Mouse (Mus musculus) hematopoietic stem cell, adult 5-6 weeks (primary cell): ENCODE measurements at regions not wholly inside any gene's neighbourhood (a gene's known extent, or its start where the extent isn't known, plus 50 kb on each side); places are given as distances from the start of the nearest gene placed in this dataset.

Experiments
- ATAC-seq, 2 experiments: fragments of 125-278 bp in 1 of 2; replicated peaks in 1 of 2; 2 replicates each; pipeline ENCODE4 v1.8.0; 2016 to 2017; ENCODE audit warnings: inconsistent platforms in 2 of 2, mild to moderate bottlenecking in 2 of 2, moderate number of reproducible peaks in 2 of 2, low read depth in 1 of 2, moderate TSS enrichment in 1 of 2; ENCODE audit not compliant: low FRiP score in 2 of 2, poor library complexity in 2 of 2, severe bottlenecking in 2 of 2, insufficient read depth in 1 of 2, low TSS enrichment in 1 of 2

GRCm38 (mm10) chr12:37015474-37016248 lies 92.7 kb upstream of the Meox2 start:
- ATAC-seq, result no peak

GRCm38 (mm10) chr12:37047191-37047590 lies 61.1 kb upstream of the Meox2 start:
- ATAC-seq, result no peak

GRCm38 (mm10) chr12:37050596-37050995 lies 57.7 kb upstream of the Meox2 start:
- no peak for ATAC-seq

- no peak for ATAC-seq
These were observed 50.9 kb upstream of the Meox2 start for GRCm38 (mm10) chr12:37057411-37057810.
